In the genomic region with DNA sequence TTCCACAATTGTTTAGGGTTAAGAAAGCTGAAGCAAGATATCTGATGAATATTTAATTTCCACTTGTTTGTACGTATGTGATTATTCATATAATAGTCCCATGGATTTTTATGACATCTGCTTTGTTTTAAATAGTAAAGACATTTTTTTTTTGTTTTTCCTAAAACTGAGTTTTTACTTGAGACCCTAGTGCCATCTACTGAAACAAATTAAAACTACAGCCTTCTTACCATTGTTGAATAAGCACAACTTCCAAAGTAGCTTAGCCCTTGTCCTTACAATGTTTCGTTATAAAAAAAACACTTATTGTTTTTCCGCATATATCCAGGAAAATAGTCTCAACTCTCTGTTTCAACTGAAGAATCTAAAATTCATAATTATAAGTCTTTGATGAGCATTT, we compare ENCODE assay signal across 10 mouse cellular contexts.
DNase-seq lines count a peak whose midpoint lies in the region; ATAC-seq and TF ChIP-seq lines count a peak whose summit lies in the region.
"Had no signal": no experiment of that assay in that cellular context is flagged by ENCODE, and none has a peak within 500 bp of the region (broad histone marks: within the 10 kb centered on the region; RNA-seq: fewer than 3 reads in every experiment).

No protein-coding gene starts in this region.

- H3K27me3 ChIP-seq in forebrain, embryonic 11.5 days (ENCODE audit: control insufficient read depth, insufficient read depth, low read length): no peaks in the 10 kb centered on the region
- H3K27me3 ChIP-seq: liver, embryonic 15.5 days had no signal

- peak; percentile 89 for TF ChIP-seq CTCF in layer of hippocampus, adult 2 months (conservative IDR thresholded peaks at IDR 0.05)

- no peak overlapping the region for H3K9ac ChIP-seq in forebrain, embryonic 11.5 days (ENCODE audit: low read length)
- H3K9ac ChIP-seq: liver, embryonic 15.5 days had no signal

- ATAC-seq in inflammation-experienced regulatory T-cells, adult 6 months: peak; percentile 46
- ATAC-seq in forebrain, embryonic 11.5 days (replicated peaks; ENCODE audit: low FRiP score): no peak

- no peak overlapping the region for H3K27ac ChIP-seq in layer of hippocampus, adult 2 months
- H3K27ac ChIP-seq in forebrain, embryonic 11.5 days (ENCODE audit: low read depth, low read length): no peak overlapping the region
- H3K27ac ChIP-seq: liver, embryonic 15.5 days had no signal

- H3K4me2 ChIP-seq in forebrain, embryonic 11.5 days (ENCODE audit: low read depth, low read length, severe bottlenecking): no peak overlapping the region
- H3K4me2 ChIP-seq: liver, embryonic 15.5 days had no signal

- peak in 1 of 2 experiments; percentile 4 for DNase-seq in layer of hippocampus, adult 2 months (ENCODE audit: low spot score in 2 of 2)
- DNase-seq in layer of hippocampus, postnatal 36 days: no peak
- peak; percentile 48 for DNase-seq in CD4-positive, CD25-positive, alpha-beta regulatory T cell, adult 2 months (ENCODE audit: low read depth, low spot score)
- peak; percentile 71 for DNase-seq in NIH3T3 (ENCODE audit: low read depth)
- DNase-seq in urinary bladder, postnatal 4 days (ENCODE audit: low spot score in 2 of 2): no peak
- DNase-seq in forebrain, embryonic 11.5 days (ENCODE audit: low spot score): no peak
- no peak for DNase-seq in gastrocnemius, postnatal 25 days
- DNase-seq: kidney, adult 8-10 months had no signal

- H3K4me1 ChIP-seq in forebrain, embryonic 11.5 days (replicated peaks; ENCODE audit: control insufficient read depth, insufficient read depth, low read length): no peaks in the 10 kb centered on the region
- H3K4me1 ChIP-seq: liver, embryonic 15.5 days had no signal

- H3K9me3 ChIP-seq in forebrain, embryonic 11.5 days (ENCODE audit: control insufficient read depth, low read length): no peaks in the 10 kb centered on the region
- H3K9me3 ChIP-seq: liver, embryonic 15.5 days had no signal

- H3K4me3 ChIP-seq in layer of hippocampus, adult 2 months: no peak overlapping the region
- no peak overlapping the region for H3K4me3 ChIP-seq in forebrain, embryonic 11.5 days (ENCODE audit: low read depth, low read length)
- H3K4me3 ChIP-seq: liver, embryonic 15.5 days had no signal

- no peaks in the 10 kb centered on the region for H3K36me3 ChIP-seq in forebrain, embryonic 11.5 days (ENCODE audit: control insufficient read depth, insufficient read depth, low read length)
- H3K36me3 ChIP-seq: liver, embryonic 15.5 days had no signal

- 44% methylated on average over 3 of the region's 3 CpGs for WGBS in forebrain, embryonic 11.5 days

Comparison
In these comparisons a context has a peak if more than half of its experiments do, and no peak if none do; other contexts are left out.
1. DNase-seq: peak in CD4-positive, CD25-positive, alpha-beta regulatory T cell, adult 2 months (single experiment) and NIH3T3 (single experiment); none in layer of hippocampus, postnatal 36 days (0 of 2), urinary bladder, postnatal 4 days (0 of 2), forebrain, embryonic 11.5 days (single experiment) and gastrocnemius, postnatal 25 days (single experiment).